Mouse (Mus musculus): ENCODE data around the gene Vmn1r237.

The Vmn1r237 gene

DNA sequence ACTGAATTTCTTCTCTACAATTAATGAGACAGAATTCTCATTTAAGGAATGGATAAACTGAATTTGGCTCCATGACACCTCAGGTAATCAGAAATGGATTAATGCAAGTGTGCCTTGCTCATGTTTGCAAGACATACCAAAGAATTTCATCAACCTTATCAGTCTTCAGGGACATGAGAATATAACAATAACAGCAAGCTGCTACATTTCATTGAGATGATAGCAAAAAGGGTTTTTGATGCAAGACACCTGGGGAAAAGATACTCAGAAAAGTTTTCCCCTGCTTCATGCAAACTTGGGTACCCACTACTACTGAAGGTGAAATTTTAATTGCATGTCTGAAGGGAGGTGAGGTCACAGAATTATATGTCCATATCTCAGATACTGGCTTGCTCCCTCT lies at the start of gene Vmn1r237:
TSS of gene Vmn1r237 (plus strand) at position 301 of the 400 bp plus-strand sequence.
- no peak for DNase-seq (ENCODE audit: low spot score)

DNA sequence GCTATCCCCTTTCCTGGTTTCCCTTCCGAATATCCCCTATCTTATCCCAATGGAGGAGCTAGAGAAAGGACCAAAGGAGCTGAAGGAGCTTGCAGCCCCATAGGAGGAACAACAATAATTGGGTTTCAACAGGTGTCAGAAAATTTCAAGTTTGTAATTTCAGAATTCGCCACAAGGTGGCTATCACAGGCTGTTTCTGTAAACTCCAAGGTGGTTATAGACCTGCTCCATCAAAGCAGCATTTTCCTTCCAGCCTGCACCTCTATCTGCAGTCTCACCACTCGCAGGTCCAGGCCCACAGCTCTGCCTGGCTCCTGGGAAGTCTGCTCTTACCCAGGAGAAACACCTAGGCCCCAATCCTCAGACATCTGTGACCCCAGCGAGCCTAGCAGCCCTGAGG lies 39.6 kb upstream of the Vmn1r237 start:
- peak; percentile 48 for DNase-seq (ENCODE audit: low spot score)

DNA sequence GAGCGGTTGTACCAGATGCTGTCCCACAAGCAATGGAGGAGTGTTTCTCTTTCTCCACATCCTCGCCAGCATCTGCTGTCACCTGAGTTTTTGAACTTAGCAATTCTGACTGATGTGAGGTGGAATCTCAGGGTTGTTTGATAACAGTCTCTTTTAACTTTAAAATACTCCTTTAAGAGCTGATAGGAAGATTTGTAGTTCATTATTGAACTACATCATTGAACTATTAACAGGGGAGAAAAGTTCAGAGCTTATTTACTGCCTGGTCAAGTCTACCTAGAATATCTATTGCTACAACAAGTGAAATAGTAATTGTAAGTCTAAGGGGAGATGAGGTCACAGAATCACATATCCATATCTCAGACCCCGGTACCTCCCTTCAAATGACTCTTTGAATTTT lies 29.0 kb upstream of the Vmn1r237 start, which contains the start of gene Vmn1r236:
TSS of gene Vmn1r236 (plus strand) at position 301 of the 400 bp plus-strand sequence.
- no peak for DNase-seq (ENCODE audit: low spot score)

DNA sequence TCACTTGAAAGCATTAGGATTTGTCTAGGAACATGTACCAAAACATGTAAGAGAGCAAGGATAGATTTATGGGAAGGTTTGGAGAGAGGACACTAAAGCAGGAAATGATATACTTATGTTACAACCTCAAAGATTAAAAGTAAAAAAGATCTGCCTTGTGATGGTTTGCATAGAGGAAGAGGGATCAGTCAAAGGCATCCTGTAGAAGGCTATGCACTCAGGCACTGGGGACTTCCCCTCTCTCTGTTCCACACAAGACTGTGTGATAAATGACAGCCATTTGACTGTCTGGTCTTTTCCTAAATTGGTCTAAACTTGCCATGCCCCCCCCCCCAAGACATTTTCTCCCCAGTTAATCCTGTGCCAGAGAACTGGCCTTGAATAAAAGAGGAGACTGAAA lies 27.3 kb upstream of the Vmn1r237 start:
- DNase-seq (ENCODE audit: low spot score) = no peak

DNA sequence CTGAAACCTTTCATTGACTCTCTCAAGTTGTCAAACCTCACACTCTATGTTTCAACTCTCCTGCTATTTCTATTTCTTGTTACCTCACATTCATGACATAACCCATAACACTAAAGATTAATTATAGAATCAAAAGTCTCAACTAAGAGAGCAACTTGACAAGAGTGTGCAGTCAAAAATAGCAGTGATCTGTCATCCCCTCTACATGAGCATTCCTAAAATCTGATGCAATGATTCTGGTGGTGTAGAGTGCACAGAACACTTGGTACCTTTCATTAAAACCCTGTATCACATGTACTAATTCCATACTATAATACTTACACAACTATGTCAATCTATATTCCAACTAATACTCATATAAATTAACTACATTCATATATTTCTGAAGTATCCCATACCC lies 22.0 kb upstream of the Vmn1r237 start:
- DNase-seq (ENCODE audit: low spot score) = no peak
